Mouse (Mus musculus) neural tube, embryonic 12.5 days (tissue): ENCODE measurements around the gene Nelfcd. TPM values are rescaled to one million over a fixed set of nuclear protein-coding genes. Genes with fewer than 3 reads are reported as not detected.

Source experiments
- ATAC-seq: fragments of 200-750 bp; cut with Nextera tagmentation; 2 replicates; pipeline ENCODE4 v1.8.0; 2017; ENCODE audit warnings: low read depth, mild to moderate bottlenecking, moderate TSS enrichment, moderate library complexity; ENCODE audit not compliant: low FRiP score
- H3K27ac ChIP-seq: fragments of 300-500 bp; sonication (generic); 2 replicates; pipeline ENCODE4 v1.5.1; 2016
- H3K27me3 ChIP-seq: fragments of 300-500 bp; sonication (generic); replicated peaks from 2 replicates; pipeline ENCODE4 v1.6.1; 2016; ENCODE audit warnings: mild to moderate bottlenecking
- H3K36me3 ChIP-seq: fragments of 300-500 bp; sonication (generic); 2 replicates; pipeline ENCODE4 v1.6.1; 2016; ENCODE audit warnings: mild to moderate bottlenecking
- H3K4me1 ChIP-seq: fragments of 300-500 bp; sonication (generic); 2 replicates; pipeline ENCODE4 v1.6.1; 2016
- H3K4me2 ChIP-seq: fragments of 300-500 bp; sonication (generic); replicated peaks from 2 replicates; pipeline ENCODE4 v1.6.1; 2016; ENCODE audit warnings: mild to moderate bottlenecking
- H3K4me3 ChIP-seq: fragments of 300-500 bp; sonication (generic); 2 replicates; pipeline ENCODE4 v1.5.1; 2016
- H3K9ac ChIP-seq: fragments of 300-500 bp; sonication (generic); 2 replicates; pipeline ENCODE4 v1.6.1; 2016; ENCODE audit warnings: mild to moderate bottlenecking
- H3K9me3 ChIP-seq: fragments of 300-500 bp; sonication (generic); 2 replicates; pipeline ENCODE4 v1.6.1; 2016; ENCODE audit warnings: mild to moderate bottlenecking
- WGBS: fragments of 180-500 bp; shearing (Covaris S2); methylation state at CpG from one replicate; pipeline ENCODE4 v1.1.7; 2016; 5-methylcytosine and 5-hydroxymethylcytosine counted together
- polyA plus RNA-seq: library from polyadenylated mRNA; unstranded; fragments of >200 nt; fragmentation: Nextera tagmentation; extraction: Ambion mirVana; gene quantifications from 2 replicates; pipeline ENCODE4 v1.2.1, GENCODE M21; 2016

Gene Nelfcd
- 138 and 140 TPM in 2 replicates for polyA plus RNA-seq

DNA sequence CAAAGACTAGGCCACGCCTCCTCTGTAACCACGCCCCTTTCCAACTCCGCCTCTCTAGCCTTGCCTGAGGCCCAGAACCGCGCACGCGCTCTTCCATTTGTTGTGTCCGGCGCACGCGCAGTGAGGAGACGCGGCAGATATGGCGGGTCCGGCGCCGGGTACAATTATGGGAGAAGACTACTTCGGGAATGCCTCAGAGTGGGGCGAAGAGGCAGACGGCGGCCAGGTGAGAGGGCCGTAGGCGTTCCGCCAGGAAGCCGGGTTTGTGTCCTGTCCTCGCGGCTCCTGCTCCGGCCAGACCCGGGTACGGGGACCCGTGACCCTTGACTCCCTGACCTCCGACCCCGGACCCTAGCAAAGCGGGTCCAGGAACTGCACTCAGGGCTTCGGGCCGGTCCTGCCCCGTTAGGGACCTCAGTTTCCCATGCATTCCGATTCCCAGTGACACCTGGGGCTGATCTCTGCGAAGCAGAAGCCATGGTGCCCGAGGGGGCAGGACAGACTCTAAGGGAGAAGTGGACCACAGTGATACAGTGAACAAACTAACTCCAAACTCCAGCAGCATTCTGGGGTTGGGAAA lies at the start of gene Nelfcd:
Gene Nelfcd, plus strand, starts transcription at position 74 of the 580 bp plus-strand sequence.
- ATAC-seq = peak; percentile 94
- peaks cover 13% of the 10 kb centered on the region for H3K36me3 ChIP-seq
- under 1% methylated on average over 40 of the region's 40 CpGs for WGBS
- H3K27me3 ChIP-seq = no peaks in the 10 kb centered on the region
- H3K4me1 ChIP-seq = peaks cover 12% of the 10 kb centered on the region
- H3K4me2 ChIP-seq = peak within 1 kb of the TSS; percentile 83
- H3K4me3 ChIP-seq = peak within 1 kb of the TSS; percentile 96
- H3K9me3 ChIP-seq = no peaks in the 10 kb centered on the region
- H3K27ac ChIP-seq = no peak within 1 kb of the TSS
- peak within 1 kb of the TSS; percentile 82 for H3K9ac ChIP-seq

DNA sequence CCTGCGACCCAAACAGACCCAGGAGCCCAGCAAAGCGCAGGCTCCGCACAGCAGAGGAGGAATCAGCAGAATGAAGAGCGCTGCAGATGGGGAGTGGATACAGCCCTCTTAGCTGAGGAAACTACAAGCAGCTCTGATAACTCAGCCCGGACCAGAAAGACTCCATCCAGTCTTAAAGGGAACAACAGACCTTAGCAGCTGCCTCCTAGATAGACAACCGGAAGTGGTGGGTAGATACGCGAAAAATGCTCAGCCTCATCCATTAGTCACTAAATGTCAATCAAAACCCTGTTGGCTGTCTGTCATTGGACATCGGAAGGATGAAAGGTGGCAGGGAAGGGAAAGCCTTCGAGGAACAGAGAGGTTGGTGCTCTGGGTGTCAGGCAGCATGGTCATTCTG lies 49.0 kb upstream of the Nelfcd start:
- no peak overlapping the region for H3K4me2 ChIP-seq
- no peak overlapping the region for H3K9ac ChIP-seq
- H3K4me1 ChIP-seq = no peaks in the 10 kb centered on the region
- no peak overlapping the region for H3K4me3 ChIP-seq
- WGBS = 88% methylated on average over 10 of the region's 10 CpGs
- no peak overlapping the region for H3K27ac ChIP-seq
- H3K27me3 ChIP-seq = no peaks in the 10 kb centered on the region
- ATAC-seq = no peak
- H3K9me3 ChIP-seq = no peaks in the 10 kb centered on the region
- no peaks in the 10 kb centered on the region for H3K36me3 ChIP-seq

DNA sequence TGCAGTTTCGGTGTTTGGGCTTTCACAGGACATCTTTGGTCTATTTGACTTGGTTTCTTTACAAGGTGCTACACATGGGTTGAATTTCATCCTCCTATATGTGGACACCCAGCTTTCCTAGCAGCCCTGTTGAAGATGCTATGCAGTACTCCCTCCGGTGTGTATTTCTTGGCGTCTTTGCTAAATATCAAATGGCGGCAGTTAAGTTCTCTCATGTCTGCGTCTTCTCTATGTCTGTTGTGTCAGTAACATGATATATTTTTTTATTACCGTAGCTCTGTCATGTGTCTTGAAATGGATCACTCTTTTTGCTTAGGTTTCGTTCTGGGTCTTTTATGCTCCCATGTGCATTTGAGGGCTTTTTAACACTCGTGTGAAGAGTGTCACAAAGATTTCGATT lies 34.6 kb upstream of the Nelfcd start:
- H3K9me3 ChIP-seq = no peaks in the 10 kb centered on the region
- H3K27me3 ChIP-seq = no peaks in the 10 kb centered on the region
- 87% methylated on average over 9 of the region's 9 CpGs for WGBS
- H3K9ac ChIP-seq = no peak overlapping the region
- no peaks in the 10 kb centered on the region for H3K36me3 ChIP-seq
- no peak overlapping the region for H3K4me3 ChIP-seq
- no peak overlapping the region for H3K4me2 ChIP-seq
- H3K4me1 ChIP-seq = no peaks in the 10 kb centered on the region
- H3K27ac ChIP-seq = no peak overlapping the region
- ATAC-seq = no peak

DNA sequence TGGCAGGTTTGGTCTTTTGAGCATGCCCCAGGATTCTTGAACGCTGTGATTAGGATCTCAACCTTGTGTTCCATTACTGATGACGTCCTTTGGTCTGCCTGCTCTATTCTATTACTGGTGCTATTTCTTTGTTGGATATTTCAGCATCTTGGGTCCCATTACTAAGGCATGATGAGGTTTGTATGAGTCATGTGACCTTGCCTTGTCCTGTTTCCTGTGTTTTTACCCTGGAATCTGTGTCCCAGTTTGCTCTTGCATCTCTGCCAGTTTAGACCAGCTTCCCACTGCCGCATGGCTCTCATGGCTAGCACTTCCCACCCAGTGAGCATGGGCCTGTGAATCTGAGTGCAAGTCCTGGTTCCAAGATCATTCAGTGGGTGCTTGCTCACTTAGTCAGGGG lies 23.7 kb upstream of the Nelfcd start:
- H3K9me3 ChIP-seq = no peaks in the 10 kb centered on the region
- no peaks in the 10 kb centered on the region for H3K36me3 ChIP-seq
- ATAC-seq = no peak
- H3K9ac ChIP-seq = no peak overlapping the region
- 97% methylated on average over 3 of the region's 3 CpGs for WGBS
- H3K4me2 ChIP-seq = no peak overlapping the region
- no peak overlapping the region for H3K27ac ChIP-seq
- no peaks in the 10 kb centered on the region for H3K27me3 ChIP-seq
- H3K4me1 ChIP-seq = no peaks in the 10 kb centered on the region
- H3K4me3 ChIP-seq = no peak overlapping the region

DNA sequence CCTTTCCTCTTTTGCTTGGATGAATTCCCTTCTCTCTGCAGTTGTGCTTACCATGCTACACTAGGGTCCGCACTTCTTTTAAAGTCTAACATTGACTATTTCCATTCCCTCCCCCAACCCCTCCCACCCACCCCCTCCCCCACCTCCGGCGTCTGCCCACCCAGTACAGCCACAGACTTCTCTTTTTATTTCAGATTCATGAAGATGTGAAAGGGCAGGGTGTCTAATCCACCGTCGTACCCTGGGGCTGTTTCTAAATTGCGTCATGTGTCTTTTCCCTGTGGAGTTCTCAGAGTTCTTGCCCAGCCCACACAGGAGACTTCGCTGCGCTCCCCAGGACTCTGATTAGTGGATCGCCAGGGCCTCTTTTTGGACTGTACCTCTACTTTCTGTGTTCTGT lies 23.1 kb upstream of the Nelfcd start:
- 65% methylated on average over 9 of the region's 9 CpGs for WGBS
- no peak for ATAC-seq
- no peaks in the 10 kb centered on the region for H3K27me3 ChIP-seq

DNA sequence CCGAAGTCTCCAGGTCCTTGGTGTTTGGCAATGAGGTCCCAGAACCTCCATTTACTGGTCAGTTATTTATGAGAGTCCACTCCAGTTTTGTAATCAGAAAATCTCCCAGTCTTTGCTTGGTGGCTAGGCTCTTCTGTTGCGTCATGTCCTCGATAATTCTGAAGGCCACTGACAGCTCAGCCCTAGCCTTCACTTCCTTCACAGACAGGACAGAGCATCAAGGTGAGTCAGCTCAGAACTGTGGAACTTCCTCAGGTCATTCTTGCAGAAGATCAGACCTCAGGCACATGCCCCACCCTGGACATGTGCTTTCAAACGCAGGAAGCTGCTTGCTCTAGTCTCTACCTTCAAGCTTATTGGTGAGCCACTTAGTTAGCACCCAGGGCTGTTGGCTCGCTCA lies 22.2 kb upstream of the Nelfcd start:
- Histone ChIP-seq H3K9me3 (no peaks in the 10 kb centered on the region), H3K36me3 (no peaks in the 10 kb centered on the region), H3K27me3 (no peaks in the 10 kb centered on the region), H3K4me3 (no peak overlapping the region), H3K27ac (no peak overlapping the region), H3K9ac (no peak overlapping the region), H3K4me2 (no peak overlapping the region), H3K4me1 (no peaks in the 10 kb centered on the region)
- ATAC-seq = no peak
- WGBS = 84% methylated on average over 5 of the region's 5 CpGs

More for the DNA sequence above, 23.1 kb upstream of the Nelfcd start:
- Histone ChIP-seq H3K4me2 (no peak overlapping the region), H3K9ac (no peak overlapping the region), H3K9me3 (no peaks in the 10 kb centered on the region), H3K4me3 (no peak overlapping the region), H3K4me1 (no peaks in the 10 kb centered on the region), H3K27ac (no peak overlapping the region), H3K36me3 (no peaks in the 10 kb centered on the region)

DNA sequence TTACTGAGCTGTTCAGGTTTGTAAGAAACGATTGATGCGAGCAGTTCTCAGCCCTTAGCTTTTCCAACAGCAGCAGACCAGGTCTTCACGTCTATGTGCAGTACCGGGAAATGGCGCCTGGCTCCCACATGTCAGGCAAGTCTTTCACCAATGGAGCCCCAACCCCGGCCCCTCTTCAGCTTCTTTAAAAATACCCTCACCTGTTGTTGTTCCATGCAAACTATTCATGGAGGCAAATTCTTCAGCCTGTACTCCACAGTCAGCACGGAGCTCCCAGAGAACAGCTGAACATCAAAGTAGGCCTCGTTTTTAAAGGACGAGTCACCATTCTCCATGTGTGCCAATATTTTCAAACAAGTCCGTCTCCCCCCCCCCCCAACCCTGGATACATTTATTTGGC lies 19.0 kb upstream of the Nelfcd start:
- Histone ChIP-seq H3K4me2 (no peak overlapping the region), H3K4me3 (no peak overlapping the region), H3K27ac (no peak overlapping the region), H3K27me3 (no peaks in the 10 kb centered on the region), H3K9ac (no peak overlapping the region), H3K4me1 (no peaks in the 10 kb centered on the region), H3K9me3 (no peaks in the 10 kb centered on the region), H3K36me3 (no peaks in the 10 kb centered on the region)
- no peak for ATAC-seq
- WGBS = 91% methylated on average over 10 of the region's 10 CpGs

DNA sequence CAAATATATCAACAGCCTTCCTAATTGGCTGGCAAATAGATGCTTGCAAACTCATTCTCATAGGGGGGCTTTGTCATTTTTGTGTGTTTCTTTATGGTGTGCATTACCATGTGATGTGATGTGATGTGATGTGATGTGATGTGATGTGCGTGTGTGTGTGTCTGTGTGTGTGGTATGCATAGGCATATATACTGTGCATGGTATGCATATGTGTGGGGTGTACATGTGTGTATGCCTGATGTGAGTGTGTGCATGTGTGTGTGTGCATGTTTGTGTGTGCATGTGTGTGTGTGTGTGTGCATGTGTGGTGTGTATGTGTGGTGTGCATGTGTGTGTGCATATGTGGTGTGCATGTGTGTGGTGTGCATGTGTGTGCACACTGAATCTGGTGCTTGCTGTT lies 18.5 kb upstream of the Nelfcd start:
- no peaks in the 10 kb centered on the region for H3K4me1 ChIP-seq
- no peak overlapping the region for H3K4me2 ChIP-seq
- no peak overlapping the region for H3K9ac ChIP-seq
- H3K36me3 ChIP-seq = no peaks in the 10 kb centered on the region
- ATAC-seq = no peak
- H3K27ac ChIP-seq = no peak overlapping the region
- H3K4me3 ChIP-seq = no peak overlapping the region
- H3K27me3 ChIP-seq = no peaks in the 10 kb centered on the region
- no peaks in the 10 kb centered on the region for H3K9me3 ChIP-seq
- 85% methylated on average over 1 of the region's 1 CpGs for WGBS

DNA sequence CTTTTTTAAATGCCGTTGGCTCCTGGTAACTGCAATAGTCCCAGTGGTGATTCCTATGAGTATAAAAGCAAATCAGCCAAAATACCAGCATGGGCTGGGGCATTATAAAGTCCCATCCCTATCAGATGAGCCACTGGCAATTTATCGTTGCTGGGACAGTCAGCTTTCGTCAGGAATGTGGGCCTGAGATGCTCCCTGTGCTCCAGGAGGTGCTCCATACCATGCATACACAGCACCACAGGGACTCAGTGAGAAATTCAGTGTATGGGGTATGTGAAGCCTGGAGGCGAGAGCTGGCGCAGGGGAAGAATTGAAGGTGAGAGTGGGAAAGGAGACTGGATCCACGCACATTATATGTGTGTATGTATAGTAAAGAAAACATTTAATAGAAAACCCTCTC lies 17.7 kb upstream of the Nelfcd start:
- no peaks in the 10 kb centered on the region for H3K36me3 ChIP-seq
- H3K4me3 ChIP-seq = no peak overlapping the region
- ATAC-seq = no peak
- H3K4me2 ChIP-seq = no peak overlapping the region
- H3K27me3 ChIP-seq = no peaks in the 10 kb centered on the region
- H3K4me1 ChIP-seq = no peaks in the 10 kb centered on the region
- no peak overlapping the region for H3K9ac ChIP-seq
- 91% methylated on average over 6 of the region's 6 CpGs for WGBS
- H3K27ac ChIP-seq = no peak overlapping the region
- H3K9me3 ChIP-seq = no peaks in the 10 kb centered on the region

DNA sequence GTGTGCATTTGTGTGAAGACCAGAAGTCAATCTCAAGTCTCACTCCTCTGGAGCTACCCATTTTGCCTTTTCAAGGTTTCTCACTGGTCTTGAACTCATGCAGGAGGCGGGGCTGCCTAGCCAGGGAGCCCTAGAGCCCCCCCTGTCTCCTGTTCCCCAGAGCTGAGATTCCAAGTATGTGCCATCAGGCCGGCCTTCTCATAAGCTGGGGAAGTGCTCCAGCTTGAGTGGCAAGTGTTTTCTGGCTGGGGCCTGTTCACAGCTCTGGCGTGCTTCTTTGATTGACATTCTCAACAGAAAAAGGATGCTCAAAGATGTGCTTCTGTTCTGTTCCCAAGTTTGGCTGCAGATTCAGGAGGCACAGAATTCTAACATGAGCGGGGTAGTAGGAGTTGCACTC lies 15.2 kb upstream of the Nelfcd start:
- H3K4me3 ChIP-seq = no peak overlapping the region
- H3K4me2 ChIP-seq = no peak overlapping the region
- 84% methylated on average over 4 of the region's 4 CpGs for WGBS
- no peak overlapping the region for H3K9ac ChIP-seq
- H3K27ac ChIP-seq = no peak overlapping the region
- ATAC-seq = no peak
- H3K27me3 ChIP-seq = no peaks in the 10 kb centered on the region
- H3K9me3 ChIP-seq = no peaks in the 10 kb centered on the region
- no peaks in the 10 kb centered on the region for H3K36me3 ChIP-seq
- H3K4me1 ChIP-seq = no peaks in the 10 kb centered on the region

DNA sequence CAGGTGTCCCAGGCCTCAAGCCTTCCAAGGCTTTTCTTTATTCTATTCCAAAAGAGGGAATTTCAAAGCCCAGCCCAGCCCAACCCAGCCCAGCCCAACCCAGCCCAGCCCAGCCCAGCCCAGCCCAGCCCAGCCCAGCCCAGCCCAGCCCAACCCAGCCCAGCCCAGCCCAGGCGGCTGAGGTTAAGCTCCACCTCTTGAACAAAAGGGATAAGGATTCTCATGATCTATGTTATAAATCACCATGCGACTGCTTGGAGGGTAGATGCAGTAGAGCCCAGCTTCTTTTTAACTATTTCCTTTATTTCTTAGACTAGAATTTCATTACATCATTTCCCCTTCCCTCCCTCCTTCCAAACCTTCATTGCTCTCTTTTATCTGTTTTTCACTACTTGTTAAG lies 5.4 kb upstream of the Nelfcd start:
- Histone ChIP-seq H3K9ac (no peak overlapping the region), H3K27ac (no peak overlapping the region), H3K4me1 (no peaks in the 10 kb centered on the region), H3K4me3 (no peak overlapping the region), H3K27me3 (no peaks in the 10 kb centered on the region), H3K9me3 (no peaks in the 10 kb centered on the region), H3K4me2 (no peak overlapping the region), H3K36me3 (no peaks in the 10 kb centered on the region)
- 42% methylated on average over 2 of the region's 2 CpGs for WGBS
- no peak for ATAC-seq

DNA sequence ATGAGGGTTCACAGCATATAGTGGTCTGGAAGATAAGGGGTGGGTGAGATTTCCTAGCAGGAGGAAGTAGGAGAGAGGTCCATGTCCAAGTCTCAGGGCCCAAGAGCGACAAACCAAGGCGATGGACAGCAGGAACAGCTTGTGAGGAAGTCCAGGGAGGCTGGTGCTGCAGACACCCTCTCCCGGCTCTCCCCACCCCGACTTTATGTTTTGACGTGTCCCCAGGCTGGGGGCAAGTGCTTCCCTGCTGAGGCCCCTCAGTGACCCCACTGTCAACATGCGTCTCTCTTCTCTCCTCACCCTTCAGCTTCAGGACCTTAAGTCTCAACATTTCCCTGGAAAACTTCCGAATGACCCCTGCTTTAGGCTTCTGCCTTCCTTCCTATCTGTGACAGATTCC lies 2.5 kb upstream of the Nelfcd start:
- no peak for ATAC-seq
- H3K9me3 ChIP-seq = no peaks in the 10 kb centered on the region
- peaks cover 12% of the 10 kb centered on the region for H3K4me1 ChIP-seq
- WGBS = 81% methylated on average over 7 of the region's 7 CpGs
- no peak overlapping the region for H3K4me3 ChIP-seq
- no peak overlapping the region for H3K4me2 ChIP-seq
- H3K27me3 ChIP-seq = no peaks in the 10 kb centered on the region
- no peak overlapping the region for H3K9ac ChIP-seq
- no peak overlapping the region for H3K27ac ChIP-seq
- no peaks in the 10 kb centered on the region for H3K36me3 ChIP-seq

DNA sequence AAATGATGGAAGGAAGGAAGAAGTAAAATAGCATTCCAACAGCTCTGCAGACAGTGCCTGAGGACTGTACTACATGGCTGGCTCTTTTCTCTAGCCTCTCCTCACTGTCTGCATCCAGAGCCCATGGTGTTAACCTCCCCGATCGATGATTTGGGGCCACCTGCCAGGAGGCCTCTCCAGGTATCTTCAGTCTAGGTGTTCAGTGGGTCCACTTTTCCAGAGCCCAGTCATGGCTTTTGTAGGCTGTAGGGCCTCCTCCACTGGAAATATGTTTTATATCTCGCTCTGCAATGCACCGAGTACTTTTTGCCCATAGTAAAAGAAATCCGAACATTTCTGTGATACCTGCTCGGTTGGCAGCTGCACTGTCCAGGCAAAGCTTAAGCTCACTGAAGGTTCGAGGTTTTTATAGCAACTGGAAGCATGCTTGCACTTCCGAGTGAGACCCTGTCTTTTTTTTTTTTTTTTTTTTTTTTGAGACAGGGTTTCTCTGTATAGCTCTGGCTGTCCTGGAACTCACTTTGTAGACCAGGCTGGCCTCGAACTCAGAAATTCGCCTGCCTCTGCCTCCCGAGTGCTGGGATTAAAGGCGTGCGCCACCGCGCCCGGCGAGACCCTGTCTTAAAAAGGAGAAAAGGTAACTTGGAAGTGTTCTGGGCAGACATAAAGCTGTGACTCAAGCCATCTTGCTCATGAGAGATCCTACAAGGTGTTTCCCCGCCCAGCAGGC lies 438 bp upstream of the Nelfcd start:
- Histone ChIP-seq H3K9me3 (no peaks in the 10 kb centered on the region), H3K27ac (no peak overlapping the region), H3K36me3 (peaks cover 7% of the 10 kb centered on the region), H3K9ac (no peak overlapping the region), H3K27me3 (no peaks in the 10 kb centered on the region), H3K4me3 (peak overlapping the region; percentile 96), H3K4me1 (peaks cover 12% of the 10 kb centered on the region), H3K4me2 (peak overlapping the region; percentile 83; the same call in 1 of the 2 replicates)
- ATAC-seq = no peak
- 47% methylated on average over 18 of the region's 18 CpGs for WGBS
